Mouse (Mus musculus) forebrain, embryonic 14.5 days (tissue): ENCODE measurements around the gene Gatad1. TPM values are rescaled to one million over a fixed set of nuclear protein-coding genes. Genes with fewer than 3 reads are reported as not detected.
"Not testable (repeated sequence)": the region's sequence is repeated elsewhere in the genome, so short reads cannot be mapped to it uniquely, and the experiment has no call there.

Experiments used
- ATAC-seq: fragments of 200-750 bp; cut with Nextera tagmentation; 2 replicates; pipeline ENCODE4 v1.8.0; 2017; ENCODE audit warnings: mild to moderate bottlenecking, moderate library complexity
- DNase-seq: peaks from one replicate; pipeline ENCODE4 v3.0.0-alpha.2; 2015; ENCODE audit warnings: low spot score
- H3K27ac ChIP-seq: fragments of 300-500 bp; sonication (generic); 2 replicates; pipeline ENCODE4 v1.5.1; 2014; ENCODE audit warnings: low read depth, mild to moderate bottlenecking, control low read depth, low read length, moderate library complexity
- H3K27me3 ChIP-seq: fragments of 300-500 bp; sonication (generic); replicated peaks from 2 replicates; pipeline ENCODE4 v1.6.1; 2014; ENCODE audit warnings: low read length, control low read depth, mixed read lengths; ENCODE audit not compliant: control insufficient read depth, insufficient read depth
- H3K36me3 ChIP-seq: fragments of 300-500 bp; sonication (generic); 2 replicates; pipeline ENCODE4 v1.6.1; 2014; ENCODE audit warnings: low read length, control low read depth; ENCODE audit not compliant: control insufficient read depth, insufficient read depth
- H3K4me1 ChIP-seq: fragments of 300-500 bp; sonication (generic); 2 replicates; pipeline ENCODE4 v1.6.1; 2014; ENCODE audit warnings: antibody characterized with exemption, low read length, control low read depth; ENCODE audit not compliant: control insufficient read depth, insufficient read depth
- H3K4me2 ChIP-seq: fragments of 300-500 bp; sonication (generic); 2 replicates; pipeline ENCODE4 v1.6.1; 2014; ENCODE audit warnings: mild to moderate bottlenecking, control low read depth, low read length
- H3K4me3 ChIP-seq: fragments of 300-500 bp; sonication (generic); 2 replicates; pipeline ENCODE4 v1.5.1; 2014; ENCODE audit warnings: low read depth, low read length, control low read depth
- H3K9ac ChIP-seq: fragments of 300-500 bp; sonication (generic); 2 replicates; pipeline ENCODE4 v1.6.1; 2014; ENCODE audit warnings: mild to moderate bottlenecking, low read length, control low read depth, moderate library complexity
- H3K9me3 ChIP-seq: fragments of 300-500 bp; sonication (generic); replicated peaks from 2 replicates; pipeline ENCODE4 v1.6.1; 2016; ENCODE audit warnings: low read length, control low read depth, mixed read lengths; ENCODE audit not compliant: control insufficient read depth
- WGBS: fragments of 180-500 bp; shearing (Covaris S2); extraction: QIAGEN DNeasy Blood & Tissue Kit; methylation state at CpG from one replicate; pipeline ENCODE4 v1.1.7; 2014; 5-methylcytosine and 5-hydroxymethylcytosine counted together
- polyA plus RNA-seq: library from polyadenylated mRNA; unstranded; fragments of >200 nt; fragmentation: Nextera tagmentation; extraction: Ambion mirVana; gene quantifications from 2 replicates; pipeline ENCODE4 v1.2.1, GENCODE M21; 2014

The Gatad1 gene
- polyA plus RNA-seq, 1 experiment from 2014 or later = 74.9 TPM

DNA sequence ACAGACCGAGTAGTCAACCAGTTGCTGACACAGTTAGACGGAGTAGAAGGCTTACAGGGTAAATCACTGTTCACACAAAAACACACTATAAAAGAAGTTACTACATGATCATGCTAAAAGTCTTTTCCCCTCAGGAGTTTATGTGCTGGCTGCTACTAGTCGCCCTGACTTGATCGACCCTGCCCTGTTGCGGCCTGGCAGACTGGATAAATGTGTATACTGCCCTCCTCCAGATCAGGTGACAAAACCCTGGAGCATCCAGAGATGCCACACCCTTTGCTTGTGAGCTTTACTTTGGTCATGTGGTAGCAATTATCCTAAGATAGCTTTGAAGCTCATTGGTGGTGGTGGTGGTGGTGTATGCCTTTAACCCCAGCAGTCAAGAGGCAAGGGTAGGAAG is 26.9 kb downstream of the Gatad1 start:
- DNase-seq (no peak), ATAC-seq (no peak)
- no peak overlapping the region for H3K4me2 ChIP-seq
- H3K36me3 ChIP-seq = peaks cover 62% of the 10 kb centered on the region
- WGBS = 93% methylated on average over 5 of the region's 5 CpGs
- H3K9me3 ChIP-seq = no peaks in the 10 kb centered on the region
- no peak overlapping the region for H3K27ac ChIP-seq
- H3K4me3 ChIP-seq = no peak overlapping the region
- no peaks in the 10 kb centered on the region for H3K4me1 ChIP-seq
- no peaks in the 10 kb centered on the region for H3K27me3 ChIP-seq
- H3K9ac ChIP-seq = no peak overlapping the region

DNA sequence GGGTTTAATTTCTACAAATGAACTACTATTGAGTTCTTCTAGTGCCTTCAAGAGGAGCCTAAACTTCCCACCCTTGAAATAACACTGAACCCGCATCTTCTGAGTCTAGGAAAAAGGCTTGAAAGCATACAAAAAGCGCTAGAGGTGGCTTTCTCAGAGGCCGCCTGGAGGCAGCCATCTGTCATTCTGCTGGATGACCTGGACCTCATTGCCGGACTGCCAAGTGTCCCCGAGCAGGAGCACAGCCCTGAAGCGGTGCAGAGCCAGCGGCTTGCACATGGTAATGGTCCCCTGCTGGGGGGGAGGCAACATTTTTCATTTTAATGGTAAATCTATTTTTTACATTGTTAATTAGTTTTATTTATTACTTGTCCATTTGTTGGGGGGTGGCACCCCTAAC is 36.5 kb downstream of the Gatad1 start:
- H3K27ac ChIP-seq = no peak overlapping the region
- no peaks in the 10 kb centered on the region for H3K4me1 ChIP-seq
- no peaks in the 10 kb centered on the region for H3K27me3 ChIP-seq
- no peak for DNase-seq
- no peak for ATAC-seq
- peaks cover 46% of the 10 kb centered on the region for H3K36me3 ChIP-seq
- no peak overlapping the region for H3K9ac ChIP-seq
- no peaks in the 10 kb centered on the region for H3K9me3 ChIP-seq
- WGBS = 89% methylated on average over 7 of the region's 7 CpGs
- no peak overlapping the region for H3K4me2 ChIP-seq
- no peak overlapping the region for H3K4me3 ChIP-seq

- not testable (repeated sequence) for H3K27me3 ChIP-seq, H3K9ac ChIP-seq, DNase-seq, H3K27ac ChIP-seq, H3K4me1 ChIP-seq, H3K9me3 ChIP-seq, H3K4me3 ChIP-seq, ATAC-seq, H3K4me2 ChIP-seq
- 91% methylated on average over 2 of the region's 2 CpGs for WGBS
- peaks cover 40% of the 10 kb centered on the region for H3K36me3 ChIP-seq
These were observed 45.1 kb downstream of the Gatad1 start for GRCm38 (mm10) chr5:3611835-3612234.

DNA sequence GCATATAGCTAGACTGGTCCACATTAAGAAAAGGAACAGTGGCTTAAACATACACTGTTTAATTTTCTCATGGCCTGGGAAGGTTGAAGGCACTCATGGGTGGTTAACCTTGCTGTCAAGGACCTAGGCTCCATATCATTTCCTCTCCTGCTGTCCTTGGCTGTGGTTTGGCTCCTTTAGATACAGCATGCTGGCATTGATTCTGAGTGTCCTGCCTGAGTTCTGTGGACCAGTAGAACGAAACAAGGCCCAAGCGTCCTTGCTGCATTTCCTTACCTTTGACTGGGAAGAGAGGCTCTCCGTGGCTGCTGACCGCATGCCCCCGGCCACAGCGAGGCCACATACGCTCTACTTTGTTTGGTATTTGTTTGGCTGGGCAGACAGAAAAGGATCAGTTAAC is 47.7 kb downstream of the Gatad1 start:
- ATAC-seq = no peak

DNA sequence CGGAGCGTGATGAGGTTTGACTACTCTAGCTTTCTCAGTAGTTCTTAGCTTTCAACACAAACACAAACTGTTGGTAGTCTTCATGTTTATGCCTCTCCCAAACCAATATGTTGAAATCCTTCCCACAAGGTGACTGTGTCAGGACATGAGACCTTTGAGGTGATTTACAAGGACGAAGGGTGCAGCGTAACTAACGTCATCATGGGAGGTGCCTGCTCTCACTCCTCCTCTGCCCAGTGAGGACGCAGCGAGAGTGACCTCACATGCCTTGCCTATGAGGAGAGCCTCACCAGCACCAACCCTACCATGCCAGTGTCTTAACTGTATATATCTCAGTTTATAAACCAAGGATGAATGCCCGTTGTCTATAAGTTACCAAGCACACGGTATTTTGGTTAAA is 49.9 kb downstream of the Gatad1 start:
- Histone ChIP-seq H3K4me1 (no peaks in the 10 kb centered on the region), H3K27ac (no peak overlapping the region), H3K27me3 (no peaks in the 10 kb centered on the region), H3K36me3 (peaks cover 42% of the 10 kb centered on the region), H3K4me2 (no peak overlapping the region), H3K9ac (no peak overlapping the region), H3K4me3 (no peak overlapping the region), H3K9me3 (no peaks in the 10 kb centered on the region)
- no peak for DNase-seq
- WGBS = 94% methylated on average over 9 of the region's 9 CpGs
- ATAC-seq = no peak

More for the DNA sequence above, 47.7 kb downstream of the Gatad1 start:
- DNase-seq = no peak
- H3K27ac ChIP-seq = no peak overlapping the region
- WGBS = 93% methylated on average over 7 of the region's 7 CpGs
- H3K4me2 ChIP-seq = no peak overlapping the region
- no peak overlapping the region for H3K9ac ChIP-seq
- peaks cover 49% of the 10 kb centered on the region for H3K36me3 ChIP-seq
- no peak overlapping the region for H3K4me3 ChIP-seq
- H3K4me1 ChIP-seq = no peaks in the 10 kb centered on the region
- H3K27me3 ChIP-seq = no peaks in the 10 kb centered on the region
- no peaks in the 10 kb centered on the region for H3K9me3 ChIP-seq

DNA sequence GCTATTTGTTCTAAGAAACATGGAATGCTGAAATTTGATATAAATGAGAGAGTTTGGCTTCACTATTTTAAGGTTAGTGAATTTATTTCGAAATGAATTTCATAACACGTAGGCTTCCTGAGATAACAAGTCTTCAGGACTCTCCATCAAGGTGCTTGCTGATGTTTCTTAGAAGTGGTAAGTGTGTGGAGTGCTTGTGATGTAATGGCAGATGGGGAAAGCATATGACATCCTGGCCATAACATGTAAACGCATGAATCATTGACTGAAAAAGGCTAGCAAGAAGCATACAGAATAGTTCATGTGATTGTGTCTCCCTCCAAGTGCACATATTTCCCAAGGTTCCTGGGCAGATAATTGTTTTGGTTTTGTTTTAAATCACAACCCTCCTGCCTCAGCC is 56.2 kb downstream of the Gatad1 start:
- peaks cover 2% of the 10 kb centered on the region; the same call in 1 of the 2 replicates for H3K4me1 ChIP-seq
- no peak overlapping the region for H3K9ac ChIP-seq
- no peak for ATAC-seq
- H3K27ac ChIP-seq = no peak overlapping the region
- H3K36me3 ChIP-seq = peaks cover 9% of the 10 kb centered on the region
- no peaks in the 10 kb centered on the region for H3K9me3 ChIP-seq
- no peak overlapping the region for H3K4me2 ChIP-seq
- no peak for DNase-seq
- no peak overlapping the region for H3K4me3 ChIP-seq
- 94% methylated on average over 3 of the region's 3 CpGs for WGBS
- no peaks in the 10 kb centered on the region for H3K27me3 ChIP-seq

DNA sequence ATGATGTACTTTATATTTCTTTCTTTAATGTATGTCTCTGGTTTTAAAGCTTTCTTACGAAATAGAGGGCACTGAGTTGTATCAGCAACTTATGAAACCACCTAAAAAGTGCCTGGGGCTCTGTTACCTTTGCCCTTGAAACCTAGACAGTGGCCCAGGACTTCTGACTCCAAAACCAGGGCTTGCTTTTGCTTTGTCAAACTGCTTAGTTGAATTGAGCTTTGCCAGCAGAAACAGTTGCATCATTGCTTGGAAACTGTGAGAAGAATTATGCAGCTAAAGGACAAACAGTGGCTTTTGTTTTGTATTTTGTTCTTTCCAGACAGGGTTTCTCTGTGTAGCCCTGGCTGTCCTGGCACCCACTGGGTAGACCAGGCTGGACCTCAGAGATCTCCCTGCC is 56.7 kb downstream of the Gatad1 start:
- 83% methylated on average over 1 of the region's 1 CpGs for WGBS
- H3K4me3 ChIP-seq = no peak overlapping the region
- peaks cover 4% of the 10 kb centered on the region; the same call in 1 of the 2 replicates for H3K36me3 ChIP-seq
- no peaks in the 10 kb centered on the region for H3K27me3 ChIP-seq
- ATAC-seq = no peak
- DNase-seq = no peak
- peaks cover 4% of the 10 kb centered on the region for H3K4me1 ChIP-seq
- no peak overlapping the region for H3K9ac ChIP-seq
- H3K27ac ChIP-seq = no peak overlapping the region
- no peaks in the 10 kb centered on the region for H3K9me3 ChIP-seq
- no peak overlapping the region for H3K4me2 ChIP-seq

DNA sequence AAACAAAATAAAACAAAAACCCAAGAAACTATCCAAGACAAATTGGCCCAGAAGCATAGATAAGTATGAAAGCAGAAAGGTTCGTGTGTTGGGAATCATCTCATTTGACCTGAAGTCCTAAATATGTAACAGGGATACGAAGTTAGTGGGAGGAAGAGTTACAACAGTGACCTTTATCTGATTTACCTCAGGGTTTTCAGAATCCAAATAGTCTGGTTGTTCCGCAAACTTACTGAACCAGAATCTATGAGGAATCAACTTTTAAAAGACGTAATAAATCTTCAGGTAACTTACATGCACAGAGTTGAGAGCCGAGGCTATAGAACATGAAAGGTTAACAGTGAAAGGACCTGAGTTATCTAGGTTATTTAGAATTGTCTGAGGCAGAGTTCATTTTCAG is 58.2 kb downstream of the Gatad1 start:
- Histone ChIP-seq H3K4me1 (peaks cover 9% of the 10 kb centered on the region), H3K4me3 (no peak overlapping the region), H3K4me2 (no peak overlapping the region), H3K9me3 (no peaks in the 10 kb centered on the region), H3K27me3 (no peaks in the 10 kb centered on the region), H3K36me3 (no peaks in the 10 kb centered on the region), H3K27ac (no peak overlapping the region), H3K9ac (no peak overlapping the region)
- DNase-seq = no peak
- 95% methylated on average over 5 of the region's 5 CpGs for WGBS
- ATAC-seq = no peak

GRCm38 (mm10) chr5:3597171-3597570 is 59.8 kb downstream of the Gatad1 start:
- DNase-seq = no peak
- Histone ChIP-seq H3K27ac (no peak overlapping the region), H3K9ac (peak overlapping the region; percentile 80; the same call in 1 of the 2 replicates), H3K4me1 (peaks cover 9% of the 10 kb centered on the region), H3K27me3 (no peaks in the 10 kb centered on the region), H3K4me2 (peak overlapping the region; percentile 70), H3K9me3 (no peaks in the 10 kb centered on the region), H3K4me3 (peak overlapping the region; percentile 85), H3K36me3 (peaks cover 6% of the 10 kb centered on the region; the same call in 1 of the 2 replicates)
- ATAC-seq = no peak
